Comparison of ENCODE assay signal across 11 mouse cellular contexts in the genomic region with DNA sequence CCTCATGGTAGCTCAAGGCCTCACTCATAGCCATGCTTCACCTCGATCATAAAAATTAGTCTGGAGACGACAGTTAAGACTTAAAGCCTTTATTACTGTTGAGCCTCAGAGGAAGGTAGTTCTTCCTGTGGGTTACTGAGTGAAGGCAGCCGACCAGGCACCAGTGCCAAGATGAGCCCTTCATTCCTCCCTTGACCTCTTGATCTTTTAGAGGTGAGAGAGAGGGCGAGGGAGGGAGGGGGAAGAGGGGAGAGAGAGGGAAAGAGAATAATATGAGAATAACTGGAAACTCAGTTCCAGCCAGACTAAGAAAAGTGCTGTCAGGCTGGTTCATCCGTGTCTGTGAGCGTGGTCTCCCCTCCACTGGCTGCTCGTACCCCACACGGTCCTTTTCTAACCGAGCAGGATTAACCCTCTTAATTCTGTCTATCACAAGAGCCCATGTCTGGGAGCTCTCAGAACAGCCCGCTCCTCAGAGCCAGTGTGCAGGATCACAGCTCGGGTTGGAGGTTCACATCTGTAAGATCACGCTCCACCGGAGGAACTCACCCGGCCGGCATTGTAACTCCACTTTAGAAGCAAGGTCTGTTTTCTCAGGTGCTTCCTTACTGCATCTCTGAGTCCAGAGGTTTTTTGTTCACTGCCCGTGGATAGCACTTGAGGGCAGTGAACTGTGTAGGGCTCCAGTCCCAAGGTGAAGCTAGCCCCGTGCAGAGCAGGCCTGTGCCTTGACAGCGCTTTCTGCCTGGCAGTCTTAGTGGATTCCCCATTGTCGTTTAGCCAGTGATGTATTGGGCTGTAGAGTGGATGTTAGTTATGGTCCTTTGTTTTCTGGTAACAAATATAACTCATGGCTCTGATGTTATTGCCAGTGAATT.
DNase-seq lines count a peak whose midpoint lies in the region; ATAC-seq and TF ChIP-seq lines count a peak whose summit lies in the region.
"Had no signal": no experiment of that assay in that cellular context is flagged by ENCODE, and none has a peak within 500 bp of the region (broad histone marks: within the 10 kb centered on the region; RNA-seq: fewer than 3 reads in every experiment).

No protein-coding gene starts in this region.

- H3K9me3 ChIP-seq in limb, embryonic 15.5 days: no peaks in the 10 kb centered on the region

- H3K27ac ChIP-seq in limb, embryonic 15.5 days: peak overlapping the region; percentile 17
- H3K27ac ChIP-seq in layer of hippocampus, adult 2 months: no peak overlapping the region
- H3K27ac ChIP-seq: gastrocnemius, adult 2 months had no signal

- H3K4me2 ChIP-seq in limb, embryonic 15.5 days: no peak overlapping the region

- no peaks in the 10 kb centered on the region for H3K36me3 ChIP-seq in limb, embryonic 15.5 days

- DNase-seq in Muller cell, postnatal 12 days (ENCODE audit: inconsistent ontology term): peak; percentile 62
- peak; percentile 75 for DNase-seq in embryo, embryonic 10 days (ENCODE audit: low spot score)
- peak; percentile 50 for DNase-seq in kidney, adult 9 months
- no peak for DNase-seq in layer of hippocampus, adult 2 months (ENCODE audit: low spot score in 2 of 2)
- DNase-seq in heart, postnatal 25 days (ENCODE audit: low spot score): no peak
- DNase-seq: cerebellum, postnatal 14 days; gastrocnemius, adult 2 months had no signal

- H3K9ac ChIP-seq in limb, embryonic 15.5 days: no peak overlapping the region

- 31% methylated on average over 19 of the region's 19 CpGs for WGBS in limb, embryonic 15.5 days

- no peak overlapping the region for H3K4me3 ChIP-seq in limb, embryonic 15.5 days
- H3K4me3 ChIP-seq in layer of hippocampus, adult 2 months: no peak overlapping the region
- H3K4me3 ChIP-seq: erythroblast, embryonic 14.5 days; gastrocnemius, adult 2 months had no signal

- H3K27me3 ChIP-seq in limb, embryonic 15.5 days: no peaks in the 10 kb centered on the region

- no peak for ATAC-seq in limb, embryonic 15.5 days (ENCODE audit: insufficient number of reproducible peaks, low FRiP score, low TSS enrichment, low read depth)
- no peak for ATAC-seq in frontal cortex, adult (ENCODE audit: low TSS enrichment)
- ATAC-seq: activated CD4-positive, CD25-positive, alpha-beta regulatory T cell, adult 4 months had no signal

- peaks cover 34% of the 10 kb centered on the region for H3K4me1 ChIP-seq in limb, embryonic 15.5 days

- TF ChIP-seq CTCF in layer of hippocampus, adult 2 months (conservative IDR thresholded peaks at IDR 0.05): no peak

- intact Hi-C loops in heart, postnatal 25 days (cut with DNase I): no loop called here

Comparison
In these comparisons a context has a peak if more than half of its experiments do, and no peak if none do; other contexts are left out.
1. DNase-seq: peak in Muller cell, postnatal 12 days (single experiment), embryo, embryonic 10 days (single experiment) and kidney, adult 9 months (single experiment); none in layer of hippocampus, adult 2 months (0 of 2) and heart, postnatal 25 days (single experiment).